Mouse (Mus musculus): ENCODE results near the gene Lrmp.

- no peak for TF ChIP-seq USF1 (IDR thresholded peaks at IDR 0.05; ENCODE audit: low read depth)
- TF ChIP-seq CTCF (IDR thresholded peaks at IDR 0.05; ENCODE audit: control insufficient read depth, insufficient read depth, insufficient read length) = no peak
- TF ChIP-seq MYOD1 (IDR thresholded peaks at IDR 0.05; ENCODE audit: control insufficient read depth, insufficient read length, low read depth) = no peak
- no peak for TF ChIP-seq MAX (IDR thresholded peaks at IDR 0.05)
- no peak for TF ChIP-seq CEBPB (IDR thresholded peaks at IDR 0.05; ENCODE audit: low read depth)
- no peak for TF ChIP-seq MYOG (IDR thresholded peaks at IDR 0.05; ENCODE audit: control insufficient read depth, extremely low read depth, insufficient read length)
Observed at GRCm38 (mm10) chr6:145173781-145174191, 58.3 kb downstream of the Lrmp start.
